Mouse (Mus musculus) cortical plate, adult 2 months (tissue): ENCODE results near the gene Prrg2. TPM values are rescaled to one million over a fixed set of nuclear protein-coding genes. Genes with fewer than 3 reads are reported as not detected.
A peak's percentile ranks its signal among the peaks of the same experiment; 100 is the strongest.

Experiments used
- H3K27ac ChIP-seq: fragments of 200-500 bp; 2 replicates; pipeline ENCODE4 v1.5.1; 2012; ENCODE audit warnings: low read length, control low read depth, inconsistent platforms; ENCODE audit not compliant: insufficient read depth
- H3K4me1 ChIP-seq: fragments of 200-500 bp; 2 replicates; pipeline ENCODE4 v1.6.1; 2011; ENCODE audit warnings: low read length; ENCODE audit not compliant: control insufficient read depth, insufficient read depth
- H3K4me3 ChIP-seq: fragments of 200-500 bp; 2 replicates; pipeline ENCODE4 v1.5.1; 2011; ENCODE audit warnings: mild to moderate bottlenecking, low read length, control low read depth; ENCODE audit not compliant: insufficient read depth
- CTCF ChIP-seq: fragments of 200-500 bp; IDR thresholded peaks from 2 replicates; pipeline ENCODE4 v1.5.1; 2011; ENCODE audit warnings: mild to moderate bottlenecking, control low read depth, low read length; ENCODE audit not compliant: insufficient read depth; ENCODE audit errors: extremely low read depth
- POLR2A ChIP-seq: fragments of 200-500 bp; IDR thresholded peaks from 2 replicates; pipeline ENCODE4 v1.6.1; 2011; ENCODE audit warnings: mild to moderate bottlenecking, low read length, control low read depth; ENCODE audit not compliant: insufficient read depth; ENCODE audit errors: extremely low read depth
- polyA plus RNA-seq: library from polyadenylated mRNA; depleted of rRNA; stranded (reverse); fragments of >200 nt; gene quantifications from 2 replicates; pipeline ENCODE4 v1.2.3, GENCODE M21; 2012

Gene Prrg2
- polyA plus RNA-seq, 1 experiment, result 23.2 TPM

GRCm38 (mm10) chr7:45040851-45041250 is 21.6 kb downstream of the Prrg2 start:
- H3K4me1 ChIP-seq, result no peaks in the 10 kb centered on the region
- TF ChIP-seq POLR2A, result no peak
- TF ChIP-seq CTCF, result no peak
- no peak overlapping the region for H3K4me3 ChIP-seq
- no peak overlapping the region for H3K27ac ChIP-seq

GRCm38 (mm10) chr7:45038411-45038810 is 24.1 kb downstream of the Prrg2 start:
- H3K4me1 ChIP-seq, result no peaks in the 10 kb centered on the region
- H3K27ac ChIP-seq, result no peak overlapping the region
- no peak overlapping the region for H3K4me3 ChIP-seq
- TF ChIP-seq POLR2A (no peak), CTCF (no peak)

GRCm38 (mm10) chr7:45037720-45038361 is 24.6 kb downstream of the Prrg2 start:
- no peak overlapping the region for H3K27ac ChIP-seq
- TF ChIP-seq POLR2A, result no peak
- TF ChIP-seq CTCF, result peak; percentile 57
- no peaks in the 10 kb centered on the region for H3K4me1 ChIP-seq
- H3K4me3 ChIP-seq, result no peak overlapping the region

- H3K4me1 ChIP-seq, result no peaks in the 10 kb centered on the region
- TF ChIP-seq POLR2A (no peak), CTCF (no peak)
- no peak overlapping the region for H3K4me3 ChIP-seq
These were observed 25.8 kb downstream of the Prrg2 start for GRCm38 (mm10) chr7:45036702-45037101.

GRCm38 (mm10) chr7:45035631-45036030 is 26.8 kb downstream of the Prrg2 start:
- no peaks in the 10 kb centered on the region for H3K4me1 ChIP-seq
- H3K4me3 ChIP-seq, result no peak overlapping the region
- TF ChIP-seq CTCF (no peak), POLR2A (no peak)
- no peak overlapping the region for H3K27ac ChIP-seq

More at GRCm38 (mm10) chr7:45036702-45037101, 25.8 kb downstream of the Prrg2 start:
- H3K27ac ChIP-seq, result no peak overlapping the region

GRCm38 (mm10) chr7:45033722-45034359 is 28.6 kb downstream of the Prrg2 start:
- Histone ChIP-seq H3K27ac (no peak overlapping the region), H3K4me3 (no peak overlapping the region), H3K4me1 (no peaks in the 10 kb centered on the region)
- no peak for TF ChIP-seq CTCF
- no peak for TF ChIP-seq POLR2A

- no peaks in the 10 kb centered on the region for H3K4me1 ChIP-seq
- H3K4me3 ChIP-seq, result no peak overlapping the region
- no peak overlapping the region for H3K27ac ChIP-seq
- no peak for TF ChIP-seq CTCF
- TF ChIP-seq POLR2A, result no peak
These were observed 31.6 kb downstream of the Prrg2 start for GRCm38 (mm10) chr7:45030857-45031256.

GRCm38 (mm10) chr7:45029995-45030394 is 32.5 kb downstream of the Prrg2 start:
- H3K27ac ChIP-seq, result no peak overlapping the region
- H3K4me1 ChIP-seq, result peaks cover 2% of the 10 kb centered on the region; the same call in 1 of the 2 replicates
- no peak overlapping the region for H3K4me3 ChIP-seq
- TF ChIP-seq CTCF (no peak), POLR2A (no peak)

GRCm38 (mm10) chr7:45028351-45028750 is 34.1 kb downstream of the Prrg2 start:
- Histone ChIP-seq H3K4me3 (no peak overlapping the region), H3K27ac (no peak overlapping the region), H3K4me1 (peaks cover 2% of the 10 kb centered on the region; the same call in 1 of the 2 replicates)
- TF ChIP-seq POLR2A (no peak), CTCF (no peak)

GRCm38 (mm10) chr7:45027761-45028160 is 34.7 kb downstream of the Prrg2 start:
- Histone ChIP-seq H3K4me3 (no peak overlapping the region), H3K27ac (no peak overlapping the region), H3K4me1 (peaks cover 2% of the 10 kb centered on the region; the same call in 1 of the 2 replicates)
- TF ChIP-seq POLR2A (no peak), CTCF (no peak)
